Mouse (Mus musculus): ENCODE measurements at regions not wholly inside any gene's neighbourhood (a gene's known extent, or its start where the extent isn't known, plus 50 kb on each side); places are given as distances from the start of the nearest gene placed in this dataset.

GRCm38 (mm10) chr15:56016070-56016469, 1461.4 kb downstream of the Slc22a22 start:
- Histone ChIP-seq H3K4me1 (ENCODE audit: control insufficient read depth in 1 of 2, insufficient read depth in 2 of 2) (peaks cover 3 to 4% of the 10 kb centered on the region in 2 experiments; a peak in 2 of 4 replicates), H3K9me3 (replicated peaks; ENCODE audit: low read length) (no peaks in the 10 kb centered on the region), H3K27ac (ENCODE audit: insufficient read depth, low read depth) (no peak overlapping the region), H3K79me2 (replicated peaks; ENCODE audit: control insufficient read depth, extremely low read depth, insufficient read depth, poor library complexity, severe bottlenecking) (no peaks in the 10 kb centered on the region), H3K36me3 (replicated peaks in 1 of 2; ENCODE audit: control insufficient read depth in 1 of 2, insufficient read depth in 1 of 2, low read length in 1 of 2) (no peaks in the 10 kb centered on the region), H3K27me3 (replicated peaks) (no peaks in the 10 kb centered on the region), H3K4me2 (ENCODE audit: insufficient read depth, low read depth, poor library complexity, severe bottlenecking) (no peak overlapping the region), H3K9ac (ENCODE audit: insufficient read depth, low read depth) (no peak overlapping the region), H3K4me3 (replicated peaks in 1 of 3; ENCODE audit: low read depth in 2 of 3, low read length in 2 of 3, poor library complexity in 1 of 3) (no peak overlapping the region)
- in situ Hi-C loops (cut with MboI; ENCODE audit: low pct_ligation_motif_present, low pct_unique_long_range_greater_than_20kb, low sequenced_read_pairs) = no loop called here
- dilution Hi-C loops (cut with MboI; ENCODE audit: extremely low pct_ligation_motif_present, extremely low pct_unique_long_range_greater_than_20kb, low sequenced_read_pairs) = no loop called here
- DNase-seq (ENCODE audit: extremely low read depth) = no peak
- peak; percentile 92 for TF ChIP-seq MAFK (IDR thresholded peaks at IDR 0.05; ENCODE audit: insufficient replicate concordance, low read length)
- TF ChIP-seq ELF1 (IDR thresholded peaks at IDR 0.05; ENCODE audit: low read depth, low read length) = no peak

GRCm38 (mm10) chr15:56014059-56014620, 1463.3 kb downstream of the Slc22a22 start:
- H3K27me3 ChIP-seq (replicated peaks) = no peaks in the 10 kb centered on the region
- no peaks in the 10 kb centered on the region for H3K9me3 ChIP-seq (replicated peaks; ENCODE audit: low read length)
- peaks cover 3 to 4% of the 10 kb centered on the region in 2 experiments; a peak in 2 of 4 replicates for H3K4me1 ChIP-seq (ENCODE audit: control insufficient read depth in 1 of 2, insufficient read depth in 2 of 2)
- in situ Hi-C loops (cut with MboI; ENCODE audit: low pct_ligation_motif_present, low pct_unique_long_range_greater_than_20kb, low sequenced_read_pairs) = no loop called here
- TF ChIP-seq USF2 (conservative IDR thresholded peaks at IDR 0.05; ENCODE audit: low read depth, low read length) (no peak), NRF1 (IDR thresholded peaks at IDR 0.05; ENCODE audit: low read depth, low read length) (no peak), NELFE (IDR thresholded peaks at IDR 0.05; ENCODE audit: low read depth, low read length) (no peak), JUN (IDR thresholded peaks at IDR 0.05; ENCODE audit: insufficient read depth, low read depth, low read length) (no peak), MXI1 (IDR thresholded peaks at IDR 0.05; ENCODE audit: low read depth, low read length) (no peak), TBP (conservative IDR thresholded peaks at IDR 0.05; ENCODE audit: low read depth, low read length) (no peak), RCOR1 (conservative IDR thresholded peaks at IDR 0.05; ENCODE audit: low read depth, low read length) (no peak), POLR2A (IDR thresholded peaks at IDR 0.05; ENCODE audit: low read depth, low read length) (no peak)
- no peak for DNase-seq (ENCODE audit: extremely low read depth)
- no peak overlapping the region for H3K4me3 ChIP-seq (replicated peaks in 1 of 3; ENCODE audit: low read depth in 2 of 3, low read length in 2 of 3, poor library complexity in 1 of 3)
- H3K27ac ChIP-seq (ENCODE audit: insufficient read depth, low read depth) = no peak overlapping the region
- no peak overlapping the region for H3K9ac ChIP-seq (ENCODE audit: insufficient read depth, low read depth)
- H3K79me2 ChIP-seq (replicated peaks; ENCODE audit: control insufficient read depth, extremely low read depth, insufficient read depth, poor library complexity, severe bottlenecking) = no peaks in the 10 kb centered on the region
- H3K4me2 ChIP-seq (ENCODE audit: insufficient read depth, low read depth, poor library complexity, severe bottlenecking) = no peak overlapping the region
- H3K36me3 ChIP-seq (replicated peaks in 1 of 2; ENCODE audit: control insufficient read depth in 1 of 2, insufficient read depth in 1 of 2, low read length in 1 of 2) = no peaks in the 10 kb centered on the region
- dilution Hi-C loops (cut with MboI; ENCODE audit: extremely low pct_ligation_motif_present, extremely low pct_unique_long_range_greater_than_20kb, low sequenced_read_pairs) = no loop called here

- Histone ChIP-seq H3K79me2 (replicated peaks; ENCODE audit: control insufficient read depth, extremely low read depth, insufficient read depth, poor library complexity, severe bottlenecking) (no peaks in the 10 kb centered on the region), H3K9ac (ENCODE audit: insufficient read depth, low read depth) (no peak overlapping the region), H3K4me1 (ENCODE audit: control insufficient read depth in 1 of 2, insufficient read depth in 2 of 2) (no peaks in the 10 kb centered on the region), H3K36me3 (replicated peaks in 1 of 2; ENCODE audit: control insufficient read depth in 1 of 2, insufficient read depth in 1 of 2, low read length in 1 of 2) (no peaks in the 10 kb centered on the region), H3K4me2 (ENCODE audit: insufficient read depth, low read depth, poor library complexity, severe bottlenecking) (no peak overlapping the region), H3K27ac (ENCODE audit: insufficient read depth, low read depth) (no peak overlapping the region), H3K4me3 (replicated peaks in 1 of 3; ENCODE audit: low read depth in 2 of 3, low read length in 2 of 3, poor library complexity in 1 of 3) (no peak overlapping the region), H3K27me3 (replicated peaks) (no peaks in the 10 kb centered on the region), H3K9me3 (replicated peaks; ENCODE audit: low read length) (no peaks in the 10 kb centered on the region)
- in situ Hi-C loops (cut with MboI; ENCODE audit: low pct_ligation_motif_present, low pct_unique_long_range_greater_than_20kb, low sequenced_read_pairs) (no loop called here), dilution Hi-C loops (cut with MboI; ENCODE audit: extremely low pct_ligation_motif_present, extremely low pct_unique_long_range_greater_than_20kb, low sequenced_read_pairs) (no loop called here)
- TF ChIP-seq USF2 (conservative IDR thresholded peaks at IDR 0.05; ENCODE audit: low read depth, low read length) = no peak
- no peak for TF ChIP-seq ZC3H11A (IDR thresholded peaks at IDR 0.05; ENCODE audit: low read depth, low read length)
- TF ChIP-seq IRF4 (IDR thresholded peaks at IDR 0.05; ENCODE audit: low read depth, low read length) = no peak
- no peak for TF ChIP-seq POLR2AphosphoS2 (IDR thresholded peaks at IDR 0.05; ENCODE audit: low read depth, low read length)
- TF ChIP-seq MEF2A (IDR thresholded peaks at IDR 0.05; ENCODE audit: borderline replicate concordance, low read depth, low read length) = no peak
- TF ChIP-seq GABPA (IDR thresholded peaks at IDR 0.05; ENCODE audit: insufficient replicate concordance, low read depth, low read length) = no peak
- no peak for TF ChIP-seq PAX5 (IDR thresholded peaks at IDR 0.05; ENCODE audit: low read length)
- no peak for TF ChIP-seq BHLHE40 (IDR thresholded peaks at IDR 0.05; ENCODE audit: low read depth, low read length)
- no peak for TF ChIP-seq MAZ (IDR thresholded peaks at IDR 0.05; ENCODE audit: low read depth, low read length)
- TF ChIP-seq ETS1 (conservative IDR thresholded peaks at IDR 0.05; ENCODE audit: low read depth, low read length) = no peak
- TF ChIP-seq NRF1 (IDR thresholded peaks at IDR 0.05; ENCODE audit: low read depth, low read length) = no peak
- no peak for TF ChIP-seq JUND (conservative IDR thresholded peaks at IDR 0.05; ENCODE audit: low read depth, low read length)
- DNase-seq (ENCODE audit: extremely low read depth) = no peak
Measured at GRCm38 (mm10) chr15:56008603-56009174, 1468.7 kb downstream of the Slc22a22 start.

Data from CH12.LX (cell line).